Mouse (Mus musculus): ENCODE data around the gene Lin54. TPM values are rescaled to one million over a fixed set of nuclear protein-coding genes. Genes with fewer than 3 reads are reported as not detected.
A peak's percentile ranks its signal among the peaks of the same experiment; 100 is the strongest.

Lin54 gene
- polyA plus RNA-seq, 1 experiment: 0.39 TPM

GRCm38 (mm10) chr5:100414474-100415196 is 85.8 kb downstream of the Lin54 start:
- Histone ChIP-seq H3K4me3 (replicated peaks) (peak overlapping the region; percentile 100), H3K36me3 (replicated peaks; ENCODE audit: low read length) (peaks cover 29% of the 10 kb centered on the region), H3K4me1 (peaks cover 68% of the 10 kb centered on the region), H3K27me3 (replicated peaks) (no peaks in the 10 kb centered on the region), H3K9me3 (no peaks in the 10 kb centered on the region)
- no peak for TF ChIP-seq FLI1 (IDR thresholded peaks at IDR 0.05; ENCODE audit: low read length)
- no peak for TF ChIP-seq GATA1 (IDR thresholded peaks at IDR 0.05; ENCODE audit: borderline replicate concordance, low read length)

GRCm38 (mm10) chr5:100412886-100413285 is 87.6 kb downstream of the Lin54 start:
- Histone ChIP-seq H3K27me3 (replicated peaks) (no peaks in the 10 kb centered on the region), H3K9me3 (no peaks in the 10 kb centered on the region), H3K4me3 (replicated peaks) (no peak overlapping the region), H3K4me1 (peaks cover 59% of the 10 kb centered on the region), H3K36me3 (replicated peaks; ENCODE audit: low read length) (peaks cover 24% of the 10 kb centered on the region)
- TF ChIP-seq GATA1 (IDR thresholded peaks at IDR 0.05; ENCODE audit: borderline replicate concordance, low read length) (no peak), FLI1 (IDR thresholded peaks at IDR 0.05; ENCODE audit: low read length) (no peak)

- peaks cover 53% of the 10 kb centered on the region for H3K4me1 ChIP-seq
- TF ChIP-seq GATA1 (IDR thresholded peaks at IDR 0.05; ENCODE audit: borderline replicate concordance, low read length) (no peak), FLI1 (IDR thresholded peaks at IDR 0.05; ENCODE audit: low read length) (no peak)
- no peaks in the 10 kb centered on the region for H3K9me3 ChIP-seq
- H3K27me3 ChIP-seq (replicated peaks): no peaks in the 10 kb centered on the region
- H3K36me3 ChIP-seq (replicated peaks; ENCODE audit: low read length): peaks cover 45% of the 10 kb centered on the region
- H3K4me3 ChIP-seq (replicated peaks): no peak overlapping the region
Measured at GRCm38 (mm10) chr5:100410281-100410680, 90.2 kb downstream of the Lin54 start.

- no peaks in the 10 kb centered on the region for H3K27me3 ChIP-seq (replicated peaks)
- TF ChIP-seq GATA1 (IDR thresholded peaks at IDR 0.05; ENCODE audit: borderline replicate concordance, low read length): no peak
- TF ChIP-seq FLI1 (IDR thresholded peaks at IDR 0.05; ENCODE audit: low read length): no peak
- H3K4me1 ChIP-seq: peaks cover 37% of the 10 kb centered on the region
- H3K4me3 ChIP-seq (replicated peaks): no peak overlapping the region
- H3K36me3 ChIP-seq (replicated peaks; ENCODE audit: low read length): peaks cover 63% of the 10 kb centered on the region
- no peaks in the 10 kb centered on the region for H3K9me3 ChIP-seq
Measured at GRCm38 (mm10) chr5:100408485-100408884, 92.0 kb downstream of the Lin54 start.

- Histone ChIP-seq H3K4me3 (replicated peaks) (no peak overlapping the region), H3K4me1 (peaks cover 7% of the 10 kb centered on the region), H3K27me3 (replicated peaks) (no peaks in the 10 kb centered on the region), H3K9me3 (no peaks in the 10 kb centered on the region), H3K36me3 (replicated peaks; ENCODE audit: low read length) (peaks cover 94% of the 10 kb centered on the region)
- no peak for TF ChIP-seq GATA1 (IDR thresholded peaks at IDR 0.05; ENCODE audit: borderline replicate concordance, low read length)
- TF ChIP-seq FLI1 (IDR thresholded peaks at IDR 0.05; ENCODE audit: low read length): no peak
Measured at GRCm38 (mm10) chr5:100396753-100397152, 103.7 kb downstream of the Lin54 start.

- peaks cover 7% of the 10 kb centered on the region for H3K4me1 ChIP-seq
- TF ChIP-seq FLI1 (IDR thresholded peaks at IDR 0.05; ENCODE audit: low read length): no peak
- no peak for TF ChIP-seq GATA1 (IDR thresholded peaks at IDR 0.05; ENCODE audit: borderline replicate concordance, low read length)
- no peaks in the 10 kb centered on the region for H3K9me3 ChIP-seq
Measured at GRCm38 (mm10) chr5:100393681-100394080, 106.8 kb downstream of the Lin54 start.

GRCm38 (mm10) chr5:100392436-100392955 is 107.9 kb downstream of the Lin54 start:
- Histone ChIP-seq H3K4me3 (replicated peaks) (no peak overlapping the region), H3K27me3 (replicated peaks) (no peaks in the 10 kb centered on the region), H3K9me3 (no peaks in the 10 kb centered on the region), H3K36me3 (replicated peaks; ENCODE audit: low read length) (peaks cover 99% of the 10 kb centered on the region), H3K4me1 (peaks cover 2% of the 10 kb centered on the region)
- TF ChIP-seq GATA1 (IDR thresholded peaks at IDR 0.05; ENCODE audit: borderline replicate concordance, low read length) (no peak), FLI1 (IDR thresholded peaks at IDR 0.05; ENCODE audit: low read length) (no peak)

More at GRCm38 (mm10) chr5:100393681-100394080, 106.8 kb downstream of the Lin54 start:
- Histone ChIP-seq H3K36me3 (replicated peaks; ENCODE audit: low read length) (peaks cover 98% of the 10 kb centered on the region), H3K27me3 (replicated peaks) (no peaks in the 10 kb centered on the region), H3K4me3 (replicated peaks) (no peak overlapping the region)

Other genes starting within 250 kb of the Lin54 start
- 77.8 and 120 TPM in 2 replicates for gene Sec31a, start 84.4 kb downstream of the Lin54 start, polyA plus RNA-seq (2012; ENCODE audit: insufficient read depth, low replicate concordance)
- gene Cops4, start 17.7 kb upstream of the Lin54 start, polyA plus RNA-seq (2012; ENCODE audit: insufficient read depth, low replicate concordance): 2.9 and 14.4 TPM in 2 replicates
- gene Plac8, start 71.6 kb upstream of the Lin54 start, polyA plus RNA-seq (2012; ENCODE audit: insufficient read depth, low replicate concordance): 6.4 TPM in 1 of 2 replicates, not detected in the other
- gene Coq2, start 174.5 kb upstream of the Lin54 start, polyA plus RNA-seq (2012; ENCODE audit: insufficient read depth, low replicate concordance): 34.3 and 77.6 TPM in 2 replicates
- gene Hpse, start 219.1 kb upstream of the Lin54 start, polyA plus RNA-seq (2012; ENCODE audit: insufficient read depth, low replicate concordance): 12.2 and 30.3 TPM in 2 replicates